Mouse (Mus musculus): Measurements from ENCODE around the gene Rbfox3. TPM values are rescaled to one million over a fixed set of nuclear protein-coding genes. Genes with fewer than 3 reads are reported as not detected.

Rbfox3 gene
- total RNA-seq, 2 experiments from 2014 or later: 0.09 TPM; not detected in 1

GRCm38 (mm10) chr11:118671958-118672357 is 239.4 kb downstream of the Rbfox3 start:
- DNase-seq (ENCODE audit: low spot score): no peak

DNA sequence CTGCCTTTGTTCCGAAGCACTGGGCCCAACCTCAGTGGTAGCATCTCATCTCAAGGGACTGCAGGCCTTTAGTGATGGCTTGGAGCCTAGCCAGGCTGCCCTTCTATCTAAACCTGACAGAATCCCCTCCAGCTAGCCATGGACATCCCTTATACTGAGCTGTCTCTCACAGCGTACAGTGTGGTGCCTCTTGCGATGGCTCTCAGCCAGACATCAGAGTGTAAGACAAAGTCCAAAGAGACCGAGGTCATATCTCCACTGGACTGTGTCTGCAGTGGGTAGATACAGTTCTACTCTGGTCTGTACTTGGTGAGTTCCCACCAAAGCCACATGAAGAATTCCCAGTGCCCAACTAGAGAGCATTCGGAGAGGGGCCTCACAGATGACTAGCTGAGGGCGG is 240.2 kb downstream of the Rbfox3 start:
- DNase-seq (ENCODE audit: low spot score): no peak

DNA sequence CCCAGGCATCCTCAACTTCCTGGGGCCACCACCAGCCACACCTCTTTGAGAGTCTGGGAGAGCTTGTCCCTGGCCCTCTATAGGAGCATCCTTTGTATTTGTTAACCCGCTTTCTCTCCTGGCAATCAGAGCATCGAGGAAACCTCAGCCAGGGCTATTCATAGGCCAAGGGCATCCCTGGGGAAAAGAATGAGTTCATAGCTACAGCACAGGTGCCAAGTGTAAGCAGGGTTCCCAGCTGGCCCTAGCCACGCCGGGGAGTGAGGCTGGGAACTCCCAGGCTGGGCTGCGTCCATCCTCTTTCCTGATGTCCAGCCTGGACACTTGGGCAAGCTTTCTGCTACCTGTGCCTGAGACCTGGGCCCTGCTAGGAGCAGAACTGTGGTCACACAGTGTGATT is 241.6 kb downstream of the Rbfox3 start:
- peak; percentile 44 for DNase-seq (ENCODE audit: low spot score)

- DNase-seq (ENCODE audit: low spot score): no peak
Observed at GRCm38 (mm10) chr11:118668351-118668750, 243.0 kb downstream of the Rbfox3 start.

- DNase-seq (ENCODE audit: low spot score): no peak
Observed at GRCm38 (mm10) chr11:118667946-118668345, 243.5 kb downstream of the Rbfox3 start.

- no peak for DNase-seq (ENCODE audit: low spot score)
Observed at GRCm38 (mm10) chr11:118666172-118666571, 245.2 kb downstream of the Rbfox3 start.

- no peak for DNase-seq (ENCODE audit: low spot score)
Observed at GRCm38 (mm10) chr11:118663305-118663704, 248.1 kb downstream of the Rbfox3 start.

DNA sequence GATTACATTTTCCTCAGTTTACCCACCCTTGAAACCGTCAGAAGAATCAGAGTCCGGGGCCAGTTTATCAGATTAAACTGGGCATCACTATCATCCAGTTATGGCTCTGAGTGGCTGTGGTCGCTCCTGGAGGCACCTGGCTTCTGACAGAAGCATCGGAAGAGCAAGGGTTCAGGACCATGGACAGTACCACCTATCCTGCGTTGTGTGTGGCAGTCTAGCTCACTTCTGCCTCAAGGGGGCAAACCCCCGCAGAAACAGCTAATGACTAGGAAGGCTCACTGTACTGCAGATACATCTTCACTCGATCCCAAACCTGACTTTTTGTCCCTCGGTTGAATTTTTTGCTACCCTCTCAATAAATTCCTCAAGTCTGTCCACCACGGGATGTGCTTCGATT is 252.1 kb downstream of the Rbfox3 start:
- no peak for DNase-seq (ENCODE audit: low spot score)

DNA sequence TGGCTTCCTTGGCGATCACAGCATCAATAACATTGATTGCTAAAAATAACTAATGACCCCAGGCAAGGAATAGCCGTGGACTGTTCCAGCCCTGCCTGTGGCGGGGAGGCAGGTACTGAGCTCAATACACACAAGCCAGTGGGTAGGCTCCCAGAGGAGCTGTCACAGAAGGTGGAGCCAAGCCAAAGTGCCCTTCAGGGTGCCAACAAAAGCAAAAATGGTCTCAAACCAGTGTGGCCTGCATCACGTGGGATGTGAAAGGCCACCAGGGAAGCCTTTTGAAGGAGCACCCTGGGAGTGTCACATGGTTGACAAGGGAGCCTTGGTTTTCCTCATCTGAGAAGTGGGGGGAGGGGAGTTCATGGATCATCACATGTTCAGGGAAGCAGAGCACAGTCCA is 255.6 kb downstream of the Rbfox3 start:
- DNase-seq (ENCODE audit: low spot score): no peak

DNA sequence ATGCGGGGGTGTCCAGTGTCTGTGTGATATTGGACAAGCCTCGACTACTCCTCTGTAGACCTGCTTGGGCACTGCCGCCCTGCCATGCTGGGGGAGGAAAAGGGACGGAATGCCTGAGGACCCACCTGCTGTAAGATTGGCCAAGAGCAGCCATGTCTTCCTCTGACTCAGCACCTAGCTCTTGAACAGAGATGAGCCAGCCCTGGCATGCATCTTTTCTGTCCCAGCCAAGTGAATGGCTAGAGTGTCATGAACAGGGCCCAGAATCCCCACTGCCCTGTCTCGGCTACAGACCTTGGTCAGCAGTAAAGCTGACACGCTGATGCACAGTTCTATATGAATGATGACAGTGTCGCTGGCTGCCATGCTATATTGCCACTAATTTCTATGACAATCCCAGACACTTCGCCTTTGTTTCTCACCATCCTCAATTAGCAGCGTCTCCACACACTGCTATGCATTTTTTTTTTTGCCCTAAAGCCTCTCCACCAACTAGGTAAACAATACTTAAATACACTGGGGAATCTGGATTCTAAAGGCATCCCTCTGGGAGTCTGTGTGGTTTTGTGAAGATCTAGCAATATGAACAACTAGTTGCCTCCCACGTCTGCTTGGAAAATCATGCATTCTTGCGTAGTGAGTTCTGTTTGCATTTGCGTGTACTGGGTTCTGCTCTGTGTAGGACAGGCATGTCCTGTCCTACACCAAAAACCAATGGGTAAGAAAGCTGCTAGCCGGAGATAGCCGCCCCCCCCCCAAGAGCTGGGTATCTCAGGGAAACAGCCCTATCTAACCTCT is 257.7 kb downstream of the Rbfox3 start:
- DNase-seq (ENCODE audit: low spot score): peak; percentile 9

GRCm38 (mm10) chr11:118652401-118653240 is 258.8 kb downstream of the Rbfox3 start:
- DNase-seq (ENCODE audit: low spot score): no peak

- DNase-seq (ENCODE audit: low spot score): peak; percentile 66
Observed at GRCm38 (mm10) chr11:118648369-118648768, 263.0 kb downstream of the Rbfox3 start.

DNA sequence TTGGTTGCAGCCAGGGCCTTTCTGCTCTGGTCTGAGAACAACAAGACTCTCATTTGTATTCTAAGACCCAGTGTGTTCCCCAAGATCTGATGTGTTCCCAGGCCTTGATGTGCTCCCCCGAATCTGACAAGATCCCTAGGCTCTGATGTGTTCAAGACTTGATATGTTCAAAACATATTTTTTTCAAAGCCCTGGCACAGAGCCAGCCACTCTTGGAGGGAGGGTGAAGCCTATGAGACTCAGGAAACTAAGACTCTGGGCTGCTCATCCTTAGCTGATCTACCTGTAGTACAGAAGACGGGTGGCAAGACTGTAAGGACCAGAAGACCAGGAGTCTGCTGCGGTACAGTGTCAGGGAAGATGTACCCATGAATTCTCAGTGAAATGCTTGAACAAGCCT is 264.5 kb downstream of the Rbfox3 start:
- no peak for DNase-seq (ENCODE audit: low spot score)

DNA sequence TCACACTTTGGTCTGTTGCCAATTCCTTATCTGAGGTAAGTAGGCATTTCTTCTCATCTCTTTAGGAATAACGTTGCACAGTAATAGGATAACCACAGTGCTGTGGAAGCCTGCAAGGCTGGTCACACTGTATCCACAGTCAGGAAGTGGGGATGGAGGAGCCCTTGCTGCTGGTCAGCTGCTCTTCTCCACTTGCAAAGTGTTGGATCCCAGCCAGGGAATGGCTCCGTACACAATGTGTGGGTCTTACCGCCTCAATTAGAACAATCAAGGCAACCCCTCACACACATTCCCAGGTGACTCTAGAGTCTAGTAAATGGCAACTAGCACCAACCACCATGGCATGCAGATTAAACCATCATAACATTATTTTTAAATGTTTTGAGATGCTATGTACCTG is 266.2 kb downstream of the Rbfox3 start:
- DNase-seq (ENCODE audit: low spot score): no peak

- DNase-seq (ENCODE audit: low spot score): no peak
Observed at GRCm38 (mm10) chr11:118640706-118641105, 270.7 kb downstream of the Rbfox3 start.

DNA sequence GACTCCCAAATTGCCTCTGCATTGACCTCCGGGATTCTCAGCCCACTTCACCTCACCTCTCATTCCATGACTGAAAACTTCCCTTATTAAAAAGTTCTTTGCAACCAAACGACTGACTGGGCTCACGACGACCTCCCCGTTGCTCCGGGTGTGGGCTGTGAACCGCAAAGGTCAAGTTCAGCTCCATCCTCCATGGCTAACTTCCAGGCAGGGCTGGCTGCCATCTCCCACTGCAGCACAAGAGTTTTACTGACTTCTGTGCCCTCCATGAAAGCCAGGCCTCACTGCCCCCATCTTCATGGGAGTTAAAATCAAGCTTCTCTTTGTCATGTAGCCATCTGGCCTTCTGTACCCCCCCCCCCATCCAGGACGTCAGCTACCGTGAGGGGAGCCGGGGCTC is 273.7 kb downstream of the Rbfox3 start:
- DNase-seq (ENCODE audit: low spot score): no peak

GRCm38 (mm10) chr11:118634647-118635046 is 276.8 kb downstream of the Rbfox3 start:
- DNase-seq (ENCODE audit: low spot score): peak; percentile 5

- DNase-seq (ENCODE audit: low spot score): no peak
Observed at GRCm38 (mm10) chr11:118629718-118630117, 281.7 kb downstream of the Rbfox3 start.

DNA sequence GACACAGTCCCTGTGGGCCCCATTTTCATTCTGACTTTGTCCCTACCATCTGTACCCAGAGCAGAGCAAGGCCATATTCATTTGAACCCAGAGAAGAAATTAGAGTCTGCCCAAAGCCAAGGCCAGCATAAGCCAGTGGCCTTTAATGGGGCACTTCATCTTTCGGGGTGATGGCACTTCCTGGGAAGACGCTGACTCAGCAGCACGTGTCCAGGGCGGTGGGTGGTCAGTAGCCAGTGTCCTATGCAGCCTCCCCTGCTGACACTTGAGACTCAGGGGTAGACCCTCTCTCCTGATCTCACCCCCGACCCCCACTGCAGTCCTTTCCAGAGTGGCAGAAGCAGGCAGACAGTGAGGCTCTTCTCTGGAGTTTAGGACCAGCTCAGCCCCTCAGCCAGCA is 283.9 kb downstream of the Rbfox3 start:
- DNase-seq (ENCODE audit: low spot score): no peak

DNA sequence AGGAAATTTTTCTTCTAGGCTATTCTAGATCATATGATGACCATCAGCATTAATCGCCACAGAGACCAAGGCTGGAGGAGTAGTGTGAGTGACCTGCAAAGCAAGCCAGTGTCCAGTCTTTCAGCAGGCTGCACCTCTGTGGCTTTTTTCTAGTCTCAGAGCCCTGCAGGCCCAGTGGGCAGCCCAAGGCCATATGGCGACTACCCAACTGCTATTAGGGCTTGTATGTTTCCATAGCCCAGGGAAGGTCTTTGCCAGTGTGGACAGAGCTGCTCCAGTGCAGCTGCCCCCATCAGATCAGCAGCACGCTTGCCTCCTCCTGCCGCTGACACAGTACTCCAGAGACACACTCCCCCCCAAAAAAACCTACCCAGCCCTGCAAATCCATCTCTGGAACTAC is 290.5 kb downstream of the Rbfox3 start:
- no peak for DNase-seq (ENCODE audit: low spot score)

DNA sequence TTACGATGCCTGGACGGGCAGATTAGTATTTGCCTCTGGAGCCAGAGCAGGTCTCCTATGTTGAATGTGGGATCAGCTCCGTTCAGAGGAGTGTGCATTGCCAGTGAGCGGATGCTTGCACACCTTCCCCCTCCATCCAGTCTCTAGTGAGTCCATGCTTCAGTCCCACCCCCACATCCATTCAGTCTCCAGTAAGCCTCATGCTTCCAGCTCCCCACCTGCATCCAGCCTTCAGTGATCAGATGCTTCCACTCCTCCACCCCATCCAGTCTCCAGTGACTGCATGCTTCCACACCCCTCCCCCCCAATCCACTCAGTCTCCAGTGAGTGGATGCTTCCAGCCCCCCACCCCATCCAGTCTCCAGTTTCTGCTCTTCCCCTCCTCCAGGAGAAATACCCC is 297.3 kb downstream of the Rbfox3 start:
- no peak for DNase-seq (ENCODE audit: low spot score)

- DNase-seq (ENCODE audit: low spot score): no peak
Observed at GRCm38 (mm10) chr11:118610128-118610527, 301.3 kb downstream of the Rbfox3 start.

Data from gastrocnemius, adult 18-20 months (tissue).